Mouse (Mus musculus) testis, postnatal 10 days (tissue): ENCODE results near the gene Cd52.

Source experiments
- DNase-seq: peaks from one replicate; pipeline ENCODE4 v3.0.0; 2021; ENCODE audit warnings: low spot score

Gene Cd52

DNA sequence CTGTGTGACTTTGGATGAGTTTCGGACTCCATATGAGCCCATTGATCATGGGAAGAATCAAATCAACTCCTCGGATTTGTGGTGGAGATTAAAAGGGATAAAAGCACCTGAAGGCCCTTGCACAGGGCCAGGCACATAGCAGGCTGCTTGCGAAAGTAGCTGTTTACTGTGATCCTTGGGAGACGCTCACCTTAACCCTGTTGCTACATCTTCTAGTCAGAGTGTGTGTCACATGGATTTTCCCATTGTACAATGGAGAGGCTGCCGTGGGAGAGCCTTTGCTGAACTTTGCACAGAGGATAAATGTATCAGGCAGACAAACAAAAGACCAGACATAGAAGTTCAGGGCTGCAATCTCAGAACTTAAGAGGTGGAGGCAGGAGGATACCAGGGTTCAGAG is 43.0 kb downstream of the Cd52 start:
- no peak for DNase-seq

DNA sequence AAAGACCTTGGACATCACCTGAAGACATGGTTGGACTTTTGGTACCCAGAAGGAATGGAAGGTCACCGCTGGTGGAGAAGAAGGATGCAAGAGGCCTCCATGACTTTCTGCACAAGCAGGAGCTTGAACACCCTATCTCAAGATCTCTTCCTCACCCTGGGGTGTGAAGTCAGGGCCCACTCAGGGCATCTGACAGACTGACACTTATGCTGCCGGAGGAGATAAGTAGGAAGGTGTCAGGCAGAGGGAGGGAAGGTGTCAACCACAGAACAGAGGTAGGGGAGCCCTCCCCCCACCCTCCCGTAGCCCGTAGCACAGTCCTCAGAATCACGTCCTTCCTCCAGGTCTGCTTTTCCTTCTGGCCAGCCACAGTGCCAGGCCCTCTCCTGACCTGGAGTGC is 47.2 kb downstream of the Cd52 start:
- DNase-seq: no peak

DNA sequence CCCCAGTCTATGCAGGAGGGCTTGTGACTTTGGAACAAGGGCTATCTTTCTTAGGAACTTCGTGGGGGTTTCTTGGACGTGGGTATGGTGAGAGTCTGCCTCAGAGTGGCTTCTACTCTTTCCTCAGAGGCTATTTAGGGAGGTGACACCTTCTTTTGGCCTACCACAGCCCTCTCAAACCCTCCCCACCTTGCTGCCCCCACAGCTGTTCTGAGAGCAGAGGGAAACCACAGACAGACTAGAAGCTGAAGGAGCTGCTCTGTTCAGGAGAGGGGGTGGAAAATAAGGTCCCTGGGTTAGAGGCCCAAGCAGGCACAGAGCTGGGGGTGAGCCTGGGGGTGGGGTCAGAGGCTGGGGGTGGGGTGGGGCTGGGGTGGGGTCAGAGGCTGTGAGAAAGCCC is 51.8 kb downstream of the Cd52 start:
- DNase-seq: no peak

DNA sequence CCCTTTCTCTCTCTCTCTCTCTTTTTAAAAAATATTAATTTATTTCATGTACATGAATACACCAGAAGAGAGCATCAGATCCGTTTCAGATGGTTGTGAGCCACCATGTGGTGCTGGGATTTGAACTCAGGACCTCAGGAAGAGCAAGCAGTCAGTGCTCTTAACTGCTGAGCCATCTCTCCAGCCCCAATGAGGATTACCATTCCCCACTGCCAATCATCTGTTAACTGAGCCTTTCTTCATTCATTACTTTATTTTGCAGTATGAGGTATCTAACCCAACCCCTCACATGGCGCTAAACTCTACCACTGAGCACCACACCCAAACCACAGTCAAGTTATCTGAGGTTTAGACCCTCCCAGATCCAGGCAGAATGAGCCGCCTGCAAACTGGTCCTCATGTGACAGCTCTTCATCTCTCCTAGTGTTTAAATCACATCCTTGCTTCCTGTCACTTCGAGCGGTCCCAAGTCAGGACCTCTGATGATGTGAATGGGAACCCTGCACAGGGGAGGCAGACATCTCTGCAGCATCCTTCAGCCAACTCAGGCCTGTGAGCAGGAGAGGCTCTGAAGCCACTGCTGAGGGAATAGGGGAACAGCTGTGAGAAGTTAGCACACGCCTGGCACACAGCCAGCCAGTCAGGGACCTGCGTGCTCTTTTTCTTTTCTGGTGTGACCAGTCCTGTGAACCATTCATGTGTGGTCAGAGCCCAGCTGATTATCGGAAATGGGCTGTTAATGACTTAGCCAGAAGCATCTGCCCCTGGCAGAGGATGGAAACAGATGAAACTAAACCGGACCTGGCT is 53.4 kb downstream of the Cd52 start:
- DNase-seq: no peak

DNA sequence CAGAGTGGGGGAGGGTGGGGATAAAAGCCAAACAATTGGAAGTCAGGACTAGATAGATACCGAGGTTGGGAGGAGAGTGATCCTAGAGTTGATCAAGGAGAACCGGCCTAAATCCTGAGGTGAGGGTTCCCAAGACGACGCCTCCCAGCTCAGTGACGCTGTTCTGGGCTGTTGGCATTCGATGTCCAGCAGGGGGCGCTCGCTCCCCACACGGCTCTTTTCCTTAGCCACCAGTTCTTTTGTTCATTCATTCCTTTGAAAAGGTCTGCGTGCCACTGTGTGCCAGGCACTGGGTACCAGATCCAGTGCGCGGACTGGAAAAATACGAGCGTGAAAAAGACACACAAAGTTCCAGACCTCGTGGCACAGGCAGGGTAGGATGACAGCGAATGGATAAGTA is 58.9 kb downstream of the Cd52 start:
- DNase-seq: peak; percentile 92
